Mouse (Mus musculus): Measurements from ENCODE around the gene Kcnj14.

DNA sequence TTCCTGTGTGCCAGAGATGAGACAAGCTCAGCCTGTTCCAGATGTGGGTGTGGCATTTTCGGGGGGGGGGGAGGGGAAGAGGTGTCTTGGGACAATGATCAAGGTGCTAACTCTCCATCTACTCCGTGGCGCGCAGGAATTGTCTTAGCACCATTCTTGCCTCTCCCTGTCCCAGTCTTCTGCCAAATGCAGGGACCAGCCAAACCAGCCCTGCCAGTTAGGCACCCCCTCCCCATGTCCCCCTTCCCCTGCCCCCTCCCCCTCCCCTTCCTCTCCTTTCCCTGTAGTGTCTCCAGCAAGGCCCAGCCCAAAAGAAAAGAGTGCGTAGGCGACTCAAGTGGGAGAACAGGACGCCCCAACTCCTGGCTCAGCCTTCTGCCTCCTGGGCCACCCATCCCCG lies 57.8 kb downstream of the Kcnj14 start:
- TF ChIP-seq POLR2A (IDR thresholded peaks at IDR 0.05; ENCODE audit: low read depth, low read length) (no peak), ZNF384 (IDR thresholded peaks at IDR 0.05; ENCODE audit: low read depth, low read length) (no peak)
